Mouse (Mus musculus) neutrophil, adult 83 days (primary cell): ENCODE data around the gene Gm26620. TPM values are rescaled to one million over a fixed set of nuclear protein-coding genes. Genes with fewer than 3 reads are reported as not detected.

Experiments
- total RNA-seq, 2 experiments: library from RNA; stranded (reverse); gene quantifications; one replicate each; pipeline ENCODE4 v1.2.4; 2023

Gm26620 gene
- not detected for total RNA-seq

GRCm38 (mm10) chr1:170884978-170885561 is at the start of gene Gm26620, which contains the start of gene Dusp12:
Gene Gm26620 (plus strand): TSS chr1:170885065.
Gene Dusp12 (minus strand): TSS chr1:170885540.

DNA sequence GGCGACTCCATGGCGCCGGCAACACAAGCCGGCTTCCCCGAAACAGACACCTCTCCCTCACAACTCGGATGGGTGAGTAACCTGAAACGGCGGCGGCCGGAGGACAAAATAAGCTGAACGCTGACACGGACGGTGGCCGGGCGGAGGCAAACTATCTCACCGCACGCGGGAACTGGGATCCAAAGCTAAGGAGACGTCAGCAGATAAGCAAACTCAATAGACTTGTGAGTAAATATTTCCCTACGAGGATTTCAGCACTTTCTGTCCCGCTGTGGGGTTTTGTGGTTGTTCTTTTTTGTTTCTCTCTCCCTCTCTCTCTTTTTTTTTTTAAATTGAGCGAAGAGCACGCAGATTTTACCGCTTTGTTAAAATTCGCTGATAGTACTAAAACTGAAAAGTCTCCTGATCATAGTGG is 17.2 kb upstream of the Gm26620 start, which contains the start of gene Atf6:
Atf6 (minus strand) TSS at position 81 of the 415 bp plus-strand sequence.

DNA sequence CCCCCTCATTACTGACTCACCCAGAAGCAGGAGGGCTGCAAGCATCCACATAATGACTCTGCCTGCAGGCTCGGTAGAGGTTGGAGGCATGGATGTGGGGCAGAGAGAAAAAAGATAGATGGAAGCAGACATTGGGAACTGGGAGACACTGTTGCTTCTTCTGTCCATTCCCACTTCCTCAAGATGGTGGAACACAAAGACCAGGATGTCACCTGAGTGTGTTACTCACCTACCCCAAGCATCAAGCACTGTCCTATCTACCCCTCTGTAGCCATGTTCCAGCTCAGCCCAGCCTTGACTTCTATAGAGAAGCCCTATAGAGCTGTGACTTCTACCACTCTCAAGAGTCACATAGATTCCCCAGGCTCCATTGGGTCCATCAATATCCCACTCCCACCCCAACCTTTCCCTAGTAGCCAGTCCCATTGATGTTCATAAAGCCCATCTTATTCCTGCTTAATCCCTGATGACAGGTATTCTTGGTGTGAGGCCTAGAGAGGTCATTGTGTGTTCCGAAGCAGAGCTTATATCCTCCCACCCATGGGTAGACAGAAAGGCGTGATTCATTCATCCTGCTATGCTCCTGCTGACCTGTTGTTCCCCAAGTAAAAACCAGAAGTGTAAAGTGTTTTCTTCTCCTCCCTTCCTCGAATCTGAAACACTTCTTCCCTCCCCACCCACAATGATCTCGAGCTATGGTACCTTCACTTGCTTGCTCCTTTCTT is 28.2 kb downstream of the Gm26620 start, which contains the start of gene Fcrlb:
Fcrlb (minus strand) TSS at position 51 of the 725 bp plus-strand sequence.

GRCm38 (mm10) chr1:170927378-170927777 is 42.5 kb downstream of the Gm26620 start, which contains the start of gene Fcrla:
Gene Fcrla (minus strand): TSS chr1:170927583.

Other genes starting within 250 kb of the Gm26620 start
- gene Olfml2b, start 240.5 kb upstream of the Gm26620 start, total RNA-seq: 10 to 100 TPM; 30.5 to 30.8 TPM
- gene Atf6, start 17.3 kb upstream of the Gm26620 start, total RNA-seq: 10 to 100 TPM; 20.0 to 23.1 TPM
- 1 to 10 TPM; 4.4 to 8.2 TPM for gene Dusp12, start 475 bp downstream of the Gm26620 start, total RNA-seq
- not detected for gene Fcrlb, start 27.9 kb downstream of the Gm26620 start, total RNA-seq
- 1 to 10 TPM; 2.5 to 3.7 TPM for gene Fcrla, start 42.5 kb downstream of the Gm26620 start, total RNA-seq
- 100 to 1,000 TPM in 1 of 2 experiments, 10 to 100 TPM in 1; 92.8 to 105 TPM for gene Fcgr2b, start 91.5 kb downstream of the Gm26620 start, total RNA-seq
- gene Fcgr4, start 133.9 kb downstream of the Gm26620 start, total RNA-seq: 10 to 100 TPM; 69.2 to 69.8 TPM
- 100 to 1,000 TPM; 397 to 420 TPM for gene Fcgr3, start 179.9 kb downstream of the Gm26620 start, total RNA-seq
- gene Cfap126, start 228.9 kb downstream of the Gm26620 start, total RNA-seq: under 1 TPM in 1 of 2 experiments, not detected in 1; 0.48 TPM